Mouse (Mus musculus): ENCODE results near the gene Rpl27.
"Not testable (repeated sequence)": the region's sequence is repeated elsewhere in the genome, so short reads cannot be mapped to it uniquely, and the experiment has no call there.

Gene Rpl27

GRCm38 (mm10) chr11:101442127-101442693 lies at the start of gene Rpl27:
Gene Rpl27 (plus strand): TSS chr11:101442298.
- peak; percentile 95 to 97 for DNase-seq (ENCODE audit: low spot score in 2 of 2)

GRCm38 (mm10) chr11:101395110-101395509 lies 47.0 kb upstream of the Rpl27 start:
- peak; percentile 65 to 74 for DNase-seq (ENCODE audit: low spot score in 2 of 2)

- no peak for DNase-seq (ENCODE audit: low spot score in 2 of 2)
Observed at GRCm38 (mm10) chr11:101415306-101415705, 26.8 kb upstream of the Rpl27 start.

- DNase-seq (ENCODE audit: low spot score in 2 of 2) = no peak
Observed at GRCm38 (mm10) chr11:101416433-101417100, 25.5 kb upstream of the Rpl27 start.

GRCm38 (mm10) chr11:101417101-101417855 lies 24.8 kb upstream of the Rpl27 start, which contains the start of gene Aarsd1:
Gene Aarsd1 (minus strand): TSS chr11:101417615.
- DNase-seq (ENCODE audit: low spot score in 2 of 2) = peak; percentile 92

- peak; percentile 17 to 57 for DNase-seq (ENCODE audit: low spot score in 2 of 2)
Observed at GRCm38 (mm10) chr11:101418991-101419390, 23.1 kb upstream of the Rpl27 start.

- DNase-seq (ENCODE audit: low spot score in 2 of 2) = no peak
Observed at GRCm38 (mm10) chr11:101419610-101420009, 22.5 kb upstream of the Rpl27 start.

- no peak for DNase-seq (ENCODE audit: low spot score in 2 of 2)
Observed at GRCm38 (mm10) chr11:101420148-101420547, 21.9 kb upstream of the Rpl27 start.

GRCm38 (mm10) chr11:101424105-101424851 lies 17.8 kb upstream of the Rpl27 start, which contains the start of gene Gm27029:
Gene Gm27029 (minus strand): TSS chr11:101424796.
- no peak for DNase-seq (ENCODE audit: low spot score in 2 of 2)

- DNase-seq (ENCODE audit: low spot score in 2 of 2) = peak; percentile 97 to 98
Observed at GRCm38 (mm10) chr11:101424925-101425813, 16.9 kb upstream of the Rpl27 start, which contains the start of the genes Rundc1 and Ptges3l. Gene Rundc1 (plus strand): TSS chr11:101425085. Gene Ptges3l (minus strand): TSS chr11:101425333.

GRCm38 (mm10) chr11:101426165-101426564 lies 15.9 kb upstream of the Rpl27 start:
- DNase-seq (ENCODE audit: low spot score in 2 of 2) = no peak

GRCm38 (mm10) chr11:101431327-101431726 lies 10.8 kb upstream of the Rpl27 start:
- DNase-seq (ENCODE audit: low spot score in 2 of 2) = no peak

- DNase-seq (ENCODE audit: low spot score in 2 of 2) = no peak
Observed at GRCm38 (mm10) chr11:101433396-101433795, 8.7 kb upstream of the Rpl27 start.

GRCm38 (mm10) chr11:101435831-101436230 lies 6.3 kb upstream of the Rpl27 start:
- no peak for DNase-seq (ENCODE audit: low spot score in 2 of 2)

GRCm38 (mm10) chr11:101436916-101437315 lies 5.2 kb upstream of the Rpl27 start:
- DNase-seq (ENCODE audit: low spot score in 2 of 2) = no peak

GRCm38 (mm10) chr11:101438006-101438405 lies 4.1 kb upstream of the Rpl27 start:
- not testable (repeated sequence) for DNase-seq (ENCODE audit: low spot score in 2 of 2)

- DNase-seq (ENCODE audit: low spot score in 2 of 2) = not testable (repeated sequence)
Observed at GRCm38 (mm10) chr11:101441450-101442126, 510 bp upstream of the Rpl27 start.

GRCm38 (mm10) chr11:101442760-101443159 lies 662 bp downstream of the Rpl27 start:
- DNase-seq (ENCODE audit: low spot score in 2 of 2) = no peak

- no peak for DNase-seq (ENCODE audit: low spot score in 2 of 2)
Observed at GRCm38 (mm10) chr11:101446319-101446718, 4.2 kb downstream of the Rpl27 start.

GRCm38 (mm10) chr11:101446860-101447259 lies 4.8 kb downstream of the Rpl27 start:
- not testable (repeated sequence) for DNase-seq (ENCODE audit: low spot score in 2 of 2)

Data from frontal cortex, postnatal 36 days (tissue).